Mouse (Mus musculus): ENCODE data around the gene C130050O18Rik.
A peak's percentile ranks its signal among the peaks of the same experiment; 100 is the strongest.

The C130050O18Rik gene

GRCm38 (mm10) chr5:139457241-139457640 is 52.2 kb downstream of the C130050O18Rik start:
- no peak for DNase-seq (ENCODE audit: low read depth, low spot score)

- no peak for DNase-seq (ENCODE audit: low read depth, low spot score)
Observed at GRCm38 (mm10) chr5:139459938-139460337, 54.9 kb downstream of the C130050O18Rik start.

GRCm38 (mm10) chr5:139460384-139461067 is 55.4 kb downstream of the C130050O18Rik start, which contains the start of gene 3110082I17Rik:
Gene 3110082I17Rik (minus strand): TSS chr5:139460527.
- DNase-seq (ENCODE audit: low read depth, low spot score): peak; percentile 91

- no peak for DNase-seq (ENCODE audit: low read depth, low spot score)
Observed at GRCm38 (mm10) chr5:139464874-139465273, 59.8 kb downstream of the C130050O18Rik start.
